Mouse (Mus musculus) erythroblast, embryonic 14.5 days (primary cell): ENCODE results near the gene Blzf1.

Experiments used
- GATA1 ChIP-seq: IDR thresholded peaks from 2 replicates; pipeline ENCODE4 v1.6.1; 2012; ENCODE audit warnings: low read length, inconsistent platforms, mixed read lengths
- TAL1 ChIP-seq: IDR thresholded peaks from 3 replicates; pipeline ENCODE4 v1.6.1; 2012; ENCODE audit warnings: low read length, inconsistent platforms, mixed read lengths

DNA sequence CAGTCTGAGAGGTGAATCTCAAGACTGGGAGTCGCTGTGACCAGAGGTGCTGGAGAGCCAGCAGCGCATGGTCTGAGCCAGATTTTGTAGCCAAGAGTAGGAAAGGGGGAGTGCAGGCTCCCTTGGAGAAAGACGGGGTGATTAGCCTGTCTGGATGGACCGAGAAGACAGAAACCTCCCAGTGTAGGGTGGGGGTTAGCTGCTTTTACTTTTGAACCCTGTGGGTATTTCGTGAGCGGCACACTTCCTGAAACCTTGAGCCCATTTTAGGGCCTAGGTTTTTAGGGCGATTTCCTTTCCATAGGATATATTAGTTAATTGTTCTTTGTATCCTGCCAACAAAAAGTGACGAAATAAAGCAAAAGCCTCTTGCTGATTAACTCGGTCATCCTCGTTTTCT is 59.3 kb downstream of the Blzf1 start:
- TF ChIP-seq TAL1 (no peak), GATA1 (no peak)
